In genomic region chr11:88620158-88620973, GRCm38 (mm10) we compare ENCODE assay signal across 8 mouse cellular contexts.
A peak's percentile ranks its signal among the peaks of the same experiment; 100 is the strongest.
DNase-seq lines count a peak whose midpoint lies in the region; ATAC-seq and TF ChIP-seq lines count a peak whose summit lies in the region.

No protein-coding gene starts in this region.

- peaks cover 77% of the 10 kb centered on the region for H3K4me1 ChIP-seq in forebrain, embryonic 12.5 days
- H3K4me1 ChIP-seq in lung, embryonic 14.5 days (ENCODE audit: insufficient read depth), result peaks cover 40% of the 10 kb centered on the region

- no peak overlapping the region for H3K4me3 ChIP-seq in forebrain, embryonic 12.5 days (replicated peaks)
- no peak overlapping the region for H3K4me3 ChIP-seq in lung, embryonic 14.5 days (ENCODE audit: low read depth, low read length)

- peak; percentile 45; the same call in 1 of the 2 replicates for ATAC-seq in forebrain, embryonic 12.5 days (ENCODE audit: low FRiP score)
- ATAC-seq in lung, embryonic 14.5 days (ENCODE audit: insufficient read depth), result peak; percentile 67
- no peak for ATAC-seq in erythroid progenitor cell, adult 5-6 weeks (replicated peaks; ENCODE audit: low FRiP score, poor library complexity, severe bottlenecking)

- 0 out of 2 replicates have a peak, but pooled peaks have one; percentile 11 for TF ChIP-seq CTCF in lung, embryonic 14.5 days (IDR thresholded peaks at IDR 0.05; ENCODE audit: low read depth)

- no peaks in the 10 kb centered on the region; the same call in 1 of the 2 replicates for H3K36me3 ChIP-seq in forebrain, embryonic 12.5 days (replicated peaks)
- H3K36me3 ChIP-seq in lung, embryonic 14.5 days (ENCODE audit: insufficient read depth), result no peaks in the 10 kb centered on the region

- WGBS in forebrain, embryonic 12.5 days, result 11% methylated on average over 15 of the region's 15 CpGs
- 9% methylated on average over 15 of the region's 15 CpGs for WGBS in lung, embryonic 14.5 days

- H3K9me3 ChIP-seq in forebrain, embryonic 12.5 days, result no peaks in the 10 kb centered on the region
- no peaks in the 10 kb centered on the region for H3K9me3 ChIP-seq in lung, embryonic 14.5 days (ENCODE audit: low read depth, low read length)

- intact Hi-C loops in heart, postnatal 10 days (cut with DNase I), result no loop called here

- H3K27ac ChIP-seq in forebrain, embryonic 12.5 days, result peak overlapping the region; percentile 82
- peak overlapping the region; percentile 65 for H3K27ac ChIP-seq in lung, embryonic 14.5 days (ENCODE audit: low read depth)

- H3K9ac ChIP-seq in forebrain, embryonic 12.5 days, result no peak overlapping the region
- H3K9ac ChIP-seq in lung, embryonic 14.5 days, result no peak overlapping the region

- DNase-seq in CD4-positive helper T cell, adult 2 months (ENCODE audit: low read depth, low spot score), result peak; percentile 81
- peak; percentile 91 for DNase-seq in ZHBTc4 (ENCODE audit: low read depth, low spot score)
- peak; percentile 81 to 82 for DNase-seq in heart, postnatal 10 days
- DNase-seq in layer of hippocampus, adult 18-20 months (ENCODE audit: low spot score in 2 of 2), result peak; percentile 61 to 88
- DNase-seq in lung, embryonic 14.5 days, result peak; percentile 81
- DNase-seq in right cerebral cortex, postnatal 36 days (ENCODE audit: low spot score in 2 of 2), result peak; percentile 40 to 42

- H3K27me3 ChIP-seq in forebrain, embryonic 12.5 days, result no peaks in the 10 kb centered on the region
- H3K27me3 ChIP-seq in lung, embryonic 14.5 days (ENCODE audit: insufficient read depth, low read length), result no peaks in the 10 kb centered on the region

- peak overlapping the region; percentile 24 for H3K4me2 ChIP-seq in forebrain, embryonic 12.5 days
- peak overlapping the region; percentile 30; the same call in 1 of the 2 replicates for H3K4me2 ChIP-seq in lung, embryonic 14.5 days

Comparison
In these comparisons a context has a peak if more than half of its experiments do, and no peak if none do; other contexts are left out.
1. DNase-seq: peak in every context shown above with its lines; median percentile 91 in ZHBTc4; 82 in heart, postnatal 10 days; 81 in CD4-positive helper T cell, adult 2 months; 81 in lung, embryonic 14.5 days; 74 in layer of hippocampus, adult 18-20 months; 41 in right cerebral cortex, postnatal 36 days.